Mouse (Mus musculus) erythroblast, embryonic 14.5 days (primary cell): ENCODE data around the gene Tmprss4.

Experiments
- GATA1 ChIP-seq: IDR thresholded peaks from 2 replicates; pipeline ENCODE4 v1.6.1; 2012; ENCODE audit warnings: low read length, inconsistent platforms, mixed read lengths
- TAL1 ChIP-seq: IDR thresholded peaks from 3 replicates; pipeline ENCODE4 v1.6.1; 2012; ENCODE audit warnings: low read length, inconsistent platforms, mixed read lengths

DNA sequence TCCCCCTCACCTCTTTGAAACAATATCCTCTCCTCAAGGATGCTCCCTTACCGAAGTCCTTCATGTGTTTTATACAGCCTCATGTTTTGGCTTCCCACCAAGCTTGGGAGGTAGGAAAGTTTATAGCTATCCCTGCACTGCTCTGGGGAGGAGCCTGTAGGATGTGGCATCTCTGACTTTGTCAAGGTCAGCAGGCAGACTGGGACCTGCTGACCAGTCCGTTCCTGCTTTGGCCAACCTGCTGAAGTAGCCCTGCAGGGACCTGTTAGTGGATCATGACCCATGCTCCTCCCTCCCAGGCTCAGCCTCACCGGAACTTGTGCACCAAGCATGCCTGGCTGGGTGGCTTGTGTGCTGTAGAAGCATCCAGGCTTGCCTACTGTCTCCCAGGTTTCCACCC, 61.2 kb downstream of the Tmprss4 start:
- TF ChIP-seq TAL1 (no peak), GATA1 (no peak)
